Mouse (Mus musculus): ENCODE results near the gene Gid8. TPM values are rescaled to one million over a fixed set of nuclear protein-coding genes. Genes with fewer than 3 reads are reported as not detected.

Gene Gid8
- polyA plus RNA-seq (2014; fragmentation: Nextera tagmentation; extraction: Ambion mirVana), result 53.3 and 56.5 TPM in 2 replicates

DNA sequence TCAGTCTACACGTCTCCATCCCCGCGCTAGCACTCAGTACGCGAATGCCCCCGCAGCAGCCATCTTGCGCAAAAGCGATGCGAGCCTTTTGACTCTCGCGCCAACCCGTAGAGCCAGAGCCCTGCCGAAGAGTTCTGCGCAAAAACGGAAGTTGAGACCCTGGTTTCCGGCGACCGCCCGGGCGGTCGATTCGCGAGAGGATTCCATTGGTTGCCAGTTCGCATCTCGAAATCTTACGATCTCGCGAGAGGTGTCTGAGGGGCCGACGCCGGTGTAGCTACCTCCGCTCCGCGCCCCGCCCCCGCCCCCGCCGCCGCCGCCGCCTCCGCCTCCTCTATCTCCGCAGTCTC, at the start of gene Gid8, which contains the start of gene Dido1:
Gene Gid8 (plus strand): TSS at position 195 of the 350 bp plus-strand sequence.
Gene Dido1 (minus strand): TSS at position 77 of the 350 bp plus-strand sequence.
- H3K9me3 ChIP-seq (ENCODE audit: control insufficient read depth, low read length), result no peaks in the 10 kb centered on the region
- peak within 1 kb of the TSS; percentile 84 for H3K27ac ChIP-seq (ENCODE audit: low read depth, low read length)
- H3K4me1 ChIP-seq (ENCODE audit: control insufficient read depth, insufficient read depth, low read length), result peaks cover 16% of the 10 kb centered on the region
- ATAC-seq (ENCODE audit: low read depth), result peak; percentile 96
- peak within 1 kb of the TSS; percentile 96 for H3K9ac ChIP-seq (replicated peaks; ENCODE audit: low read depth, low read length)
- H3K36me3 ChIP-seq (ENCODE audit: control insufficient read depth, insufficient read depth, low read length), result peaks cover 11% of the 10 kb centered on the region; the same call in 1 of the 2 replicates
- peak within 1 kb of the TSS; percentile 87 for H3K4me3 ChIP-seq (ENCODE audit: low read depth, low read length)
- WGBS, result under 1% methylated on average over 39 of the region's 43 CpGs
- peak within 1 kb of the TSS; percentile 72 for H3K4me2 ChIP-seq (ENCODE audit: low read depth, low read length)
- H3K27me3 ChIP-seq (ENCODE audit: control insufficient read depth, insufficient read depth, low read length), result no peaks in the 10 kb centered on the region

DNA sequence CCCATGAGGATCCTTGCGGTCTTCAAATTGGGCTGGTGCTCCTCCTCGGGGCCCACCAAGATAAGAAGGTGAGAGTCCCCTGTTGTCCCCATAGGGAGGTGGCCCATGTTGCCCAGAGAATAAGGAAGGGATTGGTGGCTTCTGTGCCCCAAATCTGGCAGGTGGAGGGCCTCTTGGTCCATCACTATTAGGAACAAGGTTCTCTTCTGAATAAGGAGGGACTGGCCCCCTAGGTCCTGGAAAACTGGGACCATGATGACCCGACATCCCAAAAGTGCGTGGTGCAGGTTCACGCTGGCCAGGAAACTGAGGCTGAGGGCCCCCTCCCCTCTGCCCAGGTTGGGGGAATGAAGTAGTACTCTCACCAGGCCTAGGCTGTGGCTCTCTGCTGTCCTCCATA, 49.4 kb upstream of the Gid8 start:
- WGBS, result 96% methylated on average over 5 of the region's 5 CpGs
- H3K9ac ChIP-seq (replicated peaks; ENCODE audit: low read depth, low read length), result no peak overlapping the region
- no peak for ATAC-seq (ENCODE audit: low read depth)

DNA sequence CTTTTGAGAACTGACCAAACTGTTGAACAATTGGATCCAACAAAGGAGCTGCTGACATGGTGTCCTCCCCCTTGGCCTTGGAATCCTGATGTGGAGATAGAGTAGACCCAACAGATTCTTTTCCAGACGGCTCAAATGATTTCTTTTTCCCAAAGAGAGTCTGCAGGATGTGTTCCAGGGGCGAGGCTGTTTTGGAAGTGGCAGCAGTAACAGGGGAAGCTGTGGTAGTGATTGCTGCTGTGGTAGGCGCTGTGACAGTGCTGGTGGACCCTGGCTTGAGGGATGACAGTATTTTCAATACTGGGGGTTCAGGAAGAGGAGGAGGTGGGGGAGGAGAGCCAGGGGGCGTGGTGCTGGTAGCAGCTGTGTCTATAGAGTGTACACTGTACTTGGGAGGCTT, 47.9 kb upstream of the Gid8 start:
- H3K27ac ChIP-seq (ENCODE audit: low read depth, low read length), result no peak overlapping the region
- no peak overlapping the region for H3K9ac ChIP-seq (replicated peaks; ENCODE audit: low read depth, low read length)
- no peaks in the 10 kb centered on the region for H3K9me3 ChIP-seq (ENCODE audit: control insufficient read depth, low read length)
- ATAC-seq (ENCODE audit: low read depth), result no peak
- peaks cover 29% of the 10 kb centered on the region for H3K36me3 ChIP-seq (ENCODE audit: control insufficient read depth, insufficient read depth, low read length)
- 92% methylated on average over 4 of the region's 4 CpGs for WGBS
- no peak overlapping the region for H3K4me2 ChIP-seq (ENCODE audit: low read depth, low read length)
- H3K4me3 ChIP-seq (ENCODE audit: low read depth, low read length), result no peak overlapping the region
- H3K27me3 ChIP-seq (ENCODE audit: control insufficient read depth, insufficient read depth, low read length), result no peaks in the 10 kb centered on the region
- 0 out of 2 replicates have a peak, but pooled peaks cover 3% of the 10 kb centered on the region for H3K4me1 ChIP-seq (ENCODE audit: control insufficient read depth, insufficient read depth, low read length)

More for the DNA sequence above, 49.4 kb upstream of the Gid8 start:
- H3K27me3 ChIP-seq (ENCODE audit: control insufficient read depth, insufficient read depth, low read length), result no peaks in the 10 kb centered on the region
- no peak overlapping the region for H3K27ac ChIP-seq (ENCODE audit: low read depth, low read length)
- H3K4me1 ChIP-seq (ENCODE audit: control insufficient read depth, insufficient read depth, low read length), result 0 out of 2 replicates have a peak, but pooled peaks cover 3% of the 10 kb centered on the region
- H3K4me3 ChIP-seq (ENCODE audit: low read depth, low read length), result no peak overlapping the region
- no peaks in the 10 kb centered on the region for H3K9me3 ChIP-seq (ENCODE audit: control insufficient read depth, low read length)
- H3K4me2 ChIP-seq (ENCODE audit: low read depth, low read length), result no peak overlapping the region
- peaks cover 16% of the 10 kb centered on the region for H3K36me3 ChIP-seq (ENCODE audit: control insufficient read depth, insufficient read depth, low read length)

DNA sequence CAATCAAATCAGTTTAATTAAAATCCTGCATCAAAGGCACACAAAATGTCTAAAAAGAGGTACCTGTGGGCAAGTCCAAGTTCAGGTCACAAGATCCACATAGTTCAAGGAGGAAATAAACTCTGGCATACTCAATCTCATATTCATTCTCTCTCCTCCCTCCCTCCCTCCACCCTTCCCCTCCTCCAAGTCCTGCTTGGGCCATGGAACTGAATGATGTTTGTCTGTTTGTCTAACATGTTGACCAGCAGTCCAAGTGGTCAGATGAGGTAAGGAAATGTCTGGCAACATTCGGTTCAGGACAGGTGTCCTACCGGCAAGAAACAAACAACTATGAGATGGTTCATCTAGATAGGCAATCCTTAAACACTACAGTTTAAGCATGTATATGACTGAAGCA, 33.2 kb upstream of the Gid8 start:
- no peak for ATAC-seq (ENCODE audit: low read depth)

DNA sequence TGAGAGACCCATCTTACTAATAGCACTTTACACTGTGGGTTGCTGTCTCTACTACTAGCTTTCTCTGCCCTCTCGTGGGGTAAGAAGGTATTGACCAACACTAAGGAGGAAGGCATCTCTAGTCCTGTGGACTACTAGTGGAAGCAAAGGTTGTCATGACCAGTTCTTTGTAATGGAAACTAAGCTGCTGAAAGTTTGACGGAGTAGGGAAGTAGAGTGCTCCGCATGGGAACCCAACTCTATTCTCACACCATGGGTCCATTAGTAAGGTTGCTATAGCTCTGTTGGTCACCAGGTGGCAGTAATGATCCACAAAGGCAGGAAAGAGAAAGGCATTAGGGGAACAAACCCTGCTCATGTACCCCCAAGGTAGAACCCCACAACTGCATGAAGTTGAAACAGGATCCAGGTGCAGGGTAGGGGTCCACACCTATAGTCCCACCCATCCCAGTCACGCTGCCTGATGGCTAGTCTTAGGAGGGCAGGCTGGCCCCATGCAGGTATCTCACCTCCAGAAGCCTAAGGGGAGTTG, 31.2 kb upstream of the Gid8 start:
- H3K9ac ChIP-seq (replicated peaks; ENCODE audit: low read depth, low read length), result no peak overlapping the region
- peaks cover 39% of the 10 kb centered on the region for H3K36me3 ChIP-seq (ENCODE audit: control insufficient read depth, insufficient read depth, low read length)
- no peaks in the 10 kb centered on the region for H3K4me1 ChIP-seq (ENCODE audit: control insufficient read depth, insufficient read depth, low read length)
- peak; percentile 68 for ATAC-seq (ENCODE audit: low read depth)
- no peak overlapping the region for H3K4me3 ChIP-seq (ENCODE audit: low read depth, low read length)
- H3K27me3 ChIP-seq (ENCODE audit: control insufficient read depth, insufficient read depth, low read length), result no peaks in the 10 kb centered on the region
- H3K9me3 ChIP-seq (ENCODE audit: control insufficient read depth, low read length), result no peaks in the 10 kb centered on the region
- H3K27ac ChIP-seq (ENCODE audit: low read depth, low read length), result no peak overlapping the region
- WGBS, result 28% methylated on average over 4 of the region's 4 CpGs
- H3K4me2 ChIP-seq (ENCODE audit: low read depth, low read length), result no peak overlapping the region

More for the DNA sequence above, 33.2 kb upstream of the Gid8 start:
- Histone ChIP-seq H3K27ac (ENCODE audit: low read depth, low read length) (no peak overlapping the region), H3K9ac (replicated peaks; ENCODE audit: low read depth, low read length) (no peak overlapping the region), H3K4me3 (ENCODE audit: low read depth, low read length) (no peak overlapping the region), H3K4me2 (ENCODE audit: low read depth, low read length) (no peak overlapping the region), H3K27me3 (ENCODE audit: control insufficient read depth, insufficient read depth, low read length) (no peaks in the 10 kb centered on the region), H3K36me3 (ENCODE audit: control insufficient read depth, insufficient read depth, low read length) (peaks cover 36% of the 10 kb centered on the region), H3K4me1 (ENCODE audit: control insufficient read depth, insufficient read depth, low read length) (no peaks in the 10 kb centered on the region), H3K9me3 (ENCODE audit: control insufficient read depth, low read length) (no peaks in the 10 kb centered on the region)
- 97% methylated on average over 2 of the region's 2 CpGs for WGBS

DNA sequence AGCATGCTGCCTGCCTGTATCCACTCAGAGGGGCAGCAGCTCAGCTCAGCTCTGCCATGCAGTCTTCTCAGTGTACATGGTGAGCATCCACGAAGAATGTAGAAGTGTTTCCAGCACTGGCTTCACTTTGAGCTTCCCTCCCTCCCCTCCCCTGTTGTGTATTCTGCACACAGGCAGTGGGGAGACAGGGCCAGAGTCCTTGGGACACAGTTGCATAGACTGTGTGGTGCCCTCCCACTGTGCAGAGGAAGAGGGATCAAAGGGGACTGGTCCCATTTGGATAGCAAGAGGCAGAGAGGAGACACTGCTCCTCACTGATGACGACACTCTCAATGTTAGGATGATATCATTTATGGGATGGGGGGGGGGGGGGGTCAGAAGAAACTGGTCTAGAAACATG, 28.7 kb upstream of the Gid8 start:
- no peak overlapping the region for H3K4me3 ChIP-seq (ENCODE audit: low read depth, low read length)
- H3K27ac ChIP-seq (ENCODE audit: low read depth, low read length), result no peak overlapping the region
- H3K27me3 ChIP-seq (ENCODE audit: control insufficient read depth, insufficient read depth, low read length), result no peaks in the 10 kb centered on the region
- ATAC-seq (ENCODE audit: low read depth), result no peak
- H3K4me2 ChIP-seq (ENCODE audit: low read depth, low read length), result no peak overlapping the region
- WGBS, result 56% methylated on average over 2 of the region's 2 CpGs
- H3K9ac ChIP-seq (replicated peaks; ENCODE audit: low read depth, low read length), result no peak overlapping the region
- no peaks in the 10 kb centered on the region for H3K9me3 ChIP-seq (ENCODE audit: control insufficient read depth, low read length)
- no peaks in the 10 kb centered on the region for H3K4me1 ChIP-seq (ENCODE audit: control insufficient read depth, insufficient read depth, low read length)
- H3K36me3 ChIP-seq (ENCODE audit: control insufficient read depth, insufficient read depth, low read length), result peaks cover 47% of the 10 kb centered on the region

DNA sequence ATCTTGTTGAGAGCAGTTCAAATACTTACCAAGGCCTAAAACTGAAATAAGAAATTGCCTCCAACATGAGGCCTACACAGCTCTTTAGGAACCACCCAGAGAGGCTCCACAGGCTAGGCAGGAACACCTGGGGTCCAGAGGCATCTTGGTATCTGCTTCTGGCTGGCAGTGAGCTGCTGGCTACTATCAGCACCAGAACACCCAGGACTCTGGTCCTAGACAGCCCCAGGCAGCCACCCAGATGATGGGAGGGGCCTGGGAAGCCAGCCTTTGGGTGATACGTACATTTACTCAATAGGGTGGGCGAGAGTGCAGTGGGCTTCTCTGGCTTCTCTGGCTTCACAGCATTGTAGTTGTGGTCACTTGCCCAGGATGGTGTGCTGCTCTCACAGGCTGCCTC, 26.4 kb upstream of the Gid8 start:
- Histone ChIP-seq H3K9ac (replicated peaks; ENCODE audit: low read depth, low read length) (no peak overlapping the region), H3K9me3 (ENCODE audit: control insufficient read depth, low read length) (no peaks in the 10 kb centered on the region), H3K27ac (ENCODE audit: low read depth, low read length) (no peak overlapping the region), H3K4me3 (ENCODE audit: low read depth, low read length) (no peak overlapping the region), H3K27me3 (ENCODE audit: control insufficient read depth, insufficient read depth, low read length) (no peaks in the 10 kb centered on the region), H3K36me3 (ENCODE audit: control insufficient read depth, insufficient read depth, low read length) (peaks cover 66% of the 10 kb centered on the region), H3K4me1 (ENCODE audit: control insufficient read depth, insufficient read depth, low read length) (no peaks in the 10 kb centered on the region), H3K4me2 (ENCODE audit: low read depth, low read length) (no peak overlapping the region)
- 96% methylated on average over 2 of the region's 2 CpGs for WGBS
- ATAC-seq (ENCODE audit: low read depth), result no peak

DNA sequence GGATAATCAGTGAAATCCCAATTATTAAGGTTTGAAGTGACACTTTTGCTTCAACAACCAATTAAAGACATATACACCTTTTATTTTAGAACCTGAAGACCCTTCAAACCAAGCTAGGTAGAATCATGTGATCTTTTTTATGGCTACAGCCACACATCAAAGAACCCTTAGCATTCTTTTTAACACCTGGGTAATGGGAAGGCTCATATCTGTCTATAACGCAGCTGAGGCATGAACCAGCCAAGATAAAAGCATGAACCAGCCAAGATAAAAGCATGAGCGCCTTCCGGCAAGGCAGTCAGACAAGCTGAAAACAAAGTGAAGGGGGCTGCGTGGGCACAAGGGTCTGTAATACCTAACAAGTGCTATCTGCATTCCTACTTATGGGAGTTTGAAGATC, 25.9 kb upstream of the Gid8 start:
- no peak for ATAC-seq (ENCODE audit: low read depth)
- no peaks in the 10 kb centered on the region for H3K4me1 ChIP-seq (ENCODE audit: control insufficient read depth, insufficient read depth, low read length)

DNA sequence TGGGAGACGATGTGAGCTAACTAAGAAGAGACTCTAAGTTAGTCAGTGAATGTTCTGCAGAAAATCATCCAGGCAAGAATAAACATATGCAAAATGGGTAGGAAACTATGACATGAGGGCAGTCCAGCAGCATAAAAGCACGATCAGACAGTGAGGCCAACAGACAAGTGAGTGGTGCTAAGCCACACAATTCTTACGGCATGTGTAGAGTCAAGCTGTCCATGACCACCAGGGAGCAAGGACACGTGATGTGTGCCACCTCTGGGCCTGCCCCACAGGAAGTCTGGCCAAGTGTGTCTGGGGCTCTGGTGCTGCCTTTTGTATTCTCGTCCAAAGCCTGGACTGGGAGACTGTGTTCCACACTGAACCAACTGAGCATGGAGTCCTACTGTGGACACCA, 20.1 kb upstream of the Gid8 start:
- H3K36me3 ChIP-seq (ENCODE audit: control insufficient read depth, insufficient read depth, low read length), result peaks cover 34% of the 10 kb centered on the region
- no peak overlapping the region for H3K27ac ChIP-seq (ENCODE audit: low read depth, low read length)
- H3K4me1 ChIP-seq (ENCODE audit: control insufficient read depth, insufficient read depth, low read length), result peaks cover 4% of the 10 kb centered on the region; the same call in 1 of the 2 replicates
- 91% methylated on average over 5 of the region's 5 CpGs for WGBS
- no peak for ATAC-seq (ENCODE audit: low read depth)
- H3K4me3 ChIP-seq (ENCODE audit: low read depth, low read length), result no peak overlapping the region
- H3K9me3 ChIP-seq (ENCODE audit: control insufficient read depth, low read length), result no peaks in the 10 kb centered on the region
- no peak overlapping the region for H3K4me2 ChIP-seq (ENCODE audit: low read depth, low read length)
- no peak overlapping the region for H3K9ac ChIP-seq (replicated peaks; ENCODE audit: low read depth, low read length)
- no peaks in the 10 kb centered on the region for H3K27me3 ChIP-seq (ENCODE audit: control insufficient read depth, insufficient read depth, low read length)

More for the DNA sequence above, 25.9 kb upstream of the Gid8 start:
- WGBS, result 98% methylated on average over 4 of the region's 4 CpGs
- H3K9me3 ChIP-seq (ENCODE audit: control insufficient read depth, low read length), result no peaks in the 10 kb centered on the region
- H3K27ac ChIP-seq (ENCODE audit: low read depth, low read length), result no peak overlapping the region
- H3K9ac ChIP-seq (replicated peaks; ENCODE audit: low read depth, low read length), result no peak overlapping the region
- H3K4me2 ChIP-seq (ENCODE audit: low read depth, low read length), result no peak overlapping the region
- no peak overlapping the region for H3K4me3 ChIP-seq (ENCODE audit: low read depth, low read length)
- peaks cover 69% of the 10 kb centered on the region for H3K36me3 ChIP-seq (ENCODE audit: control insufficient read depth, insufficient read depth, low read length)
- no peaks in the 10 kb centered on the region for H3K27me3 ChIP-seq (ENCODE audit: control insufficient read depth, insufficient read depth, low read length)

All from neural tube, embryonic 14.5 days (tissue).